Mouse (Mus musculus): ENCODE results near the gene Slco1a5. TPM values are rescaled to one million over a fixed set of nuclear protein-coding genes. Genes with fewer than 3 reads are reported as not detected.

Slco1a5 gene
- polyA plus RNA-seq, 1 experiment from 2014 or later: 0.08 TPM

Other genes with a start within 250 kb of the Slco1a5 start
- not detected in 2 replicates for gene Slco1a6, start 114.5 kb downstream of the Slco1a5 start, polyA plus RNA-seq (2015; fragmentation: Nextera tagmentation; extraction: Ambion mirVana)
- gene Iapp, start 24.6 kb downstream of the Slco1a5 start, polyA plus RNA-seq (2015; fragmentation: Nextera tagmentation; extraction: Ambion mirVana): 62.2 and 72.9 TPM in 2 replicates
- 18.5 and 19.0 TPM in 2 replicates for gene Pyroxd1, start 22.7 kb upstream of the Slco1a5 start, polyA plus RNA-seq (2015; fragmentation: Nextera tagmentation; extraction: Ambion mirVana)
- 22.8 and 25.9 TPM in 2 replicates for gene Recql, start 64.1 kb upstream of the Slco1a5 start, polyA plus RNA-seq (2015; fragmentation: Nextera tagmentation; extraction: Ambion mirVana)
- 84.8 and 91.8 TPM in 2 replicates for gene Golt1b, start 64.2 kb upstream of the Slco1a5 start, polyA plus RNA-seq (2015; fragmentation: Nextera tagmentation; extraction: Ambion mirVana)
- 0.41 and 0.67 TPM in 2 replicates for gene Spx, start 90.5 kb upstream of the Slco1a5 start, polyA plus RNA-seq (2015; fragmentation: Nextera tagmentation; extraction: Ambion mirVana)
- 2.7 and 3.4 TPM in 2 replicates for gene Gys2, start 150.1 kb upstream of the Slco1a5 start, polyA plus RNA-seq (2015; fragmentation: Nextera tagmentation; extraction: Ambion mirVana)
- gene Ldhb, start 185.0 kb upstream of the Slco1a5 start, polyA plus RNA-seq (2015; fragmentation: Nextera tagmentation; extraction: Ambion mirVana): 156 and 159 TPM in 2 replicates
- 51.8 and 57.9 TPM in 2 replicates for gene Kcnj8, start 248.6 kb upstream of the Slco1a5 start, polyA plus RNA-seq (2015; fragmentation: Nextera tagmentation; extraction: Ambion mirVana)